Mouse (Mus musculus) liver, embryonic 11.5 days (tissue): ENCODE measurements around the gene Gstz1. TPM values are rescaled to one million over a fixed set of nuclear protein-coding genes. Genes with fewer than 3 reads are reported as not detected.
A peak's percentile ranks its signal among the peaks of the same experiment; 100 is the strongest.

ENCODE experiments used
- ATAC-seq: fragments of 200-750 bp; cut with Nextera tagmentation; replicated peaks from 2 replicates; pipeline ENCODE4 v1.8.0; 2017; ENCODE audit warnings: moderate number of reproducible peaks, mild to moderate bottlenecking, moderate TSS enrichment, moderate library complexity; ENCODE audit not compliant: low FRiP score
- DNase-seq: peaks from one replicate; pipeline ENCODE4 v3.0.0-alpha.2; 2017; ENCODE audit warnings: low spot score
- H3K27ac ChIP-seq: fragments of 300-500 bp; sonication (generic); 2 replicates; pipeline ENCODE4 v1.5.1; 2014; ENCODE audit warnings: mild to moderate bottlenecking, low read depth, low read length, control low read depth
- H3K27me3 ChIP-seq: fragments of 300-500 bp; sonication (generic); replicated peaks from 2 replicates; pipeline ENCODE4 v1.6.1; 2014; ENCODE audit warnings: low read length, mixed read lengths; ENCODE audit not compliant: control insufficient read depth, insufficient read depth
- H3K36me3 ChIP-seq: fragments of 300-500 bp; sonication (generic); 2 replicates; pipeline ENCODE4 v1.6.1; 2014; ENCODE audit warnings: mild to moderate bottlenecking, low read length, moderate library complexity, mixed read lengths; ENCODE audit not compliant: control insufficient read depth, insufficient read depth
- H3K4me1 ChIP-seq: fragments of 300-500 bp; sonication (generic); replicated peaks from 2 replicates; pipeline ENCODE4 v1.6.1; 2014; ENCODE audit warnings: low read length, mixed read lengths; ENCODE audit not compliant: control insufficient read depth, insufficient read depth
- H3K4me2 ChIP-seq: fragments of 300-500 bp; sonication (generic); 2 replicates; pipeline ENCODE4 v1.6.1; 2014; ENCODE audit warnings: mild to moderate bottlenecking, control low read depth, moderate library complexity
- H3K4me3 ChIP-seq: fragments of 300-500 bp; sonication (generic); 2 replicates; pipeline ENCODE4 v1.5.1; 2014; ENCODE audit warnings: low read depth, low read length, control low read depth
- H3K9ac ChIP-seq: fragments of 300-500 bp; sonication (generic); 2 replicates; pipeline ENCODE4 v1.6.1; 2014; ENCODE audit warnings: low read depth, low read length, control low read depth
- H3K9me3 ChIP-seq: fragments of 300-500 bp; sonication (generic); 2 replicates; pipeline ENCODE4 v1.6.1; 2016; ENCODE audit warnings: low read length, inconsistent platforms, mixed read lengths; ENCODE audit not compliant: control insufficient read depth
- WGBS: fragments of 180-500 bp; shearing (Covaris S2); extraction: QIAGEN DNeasy Blood & Tissue Kit; methylation state at CpG from one replicate; pipeline ENCODE4 v1.1.7; 2014; 5-methylcytosine and 5-hydroxymethylcytosine counted together
- polyA plus RNA-seq: library from polyadenylated mRNA; unstranded; fragments of >200 nt; fragmentation: Nextera tagmentation; extraction: Ambion mirVana; gene quantifications from 2 replicates; pipeline ENCODE4 v1.2.1, GENCODE M21; 2014

The Gstz1 gene
- polyA plus RNA-seq, result 76.2 and 79.6 TPM in 2 replicates

DNA sequence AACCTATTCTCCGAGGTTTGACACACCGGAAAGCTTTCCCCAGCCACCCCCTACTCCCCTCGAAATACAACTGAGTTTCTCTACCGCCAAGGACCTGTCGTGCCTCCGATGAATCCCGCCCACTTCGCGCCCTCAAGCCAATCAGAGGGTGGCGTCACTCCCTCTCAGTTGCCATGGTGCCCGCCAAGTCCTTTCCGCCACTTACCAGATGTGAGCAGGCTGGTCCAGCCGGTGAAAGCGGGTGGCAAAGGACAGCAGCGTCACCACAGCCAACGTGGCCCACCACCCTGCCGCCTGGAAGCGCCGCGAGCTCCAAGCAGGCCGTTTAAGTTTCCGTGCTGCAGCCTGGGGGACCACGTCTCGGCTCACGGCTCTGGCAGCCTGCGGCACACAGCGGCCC lies at the start of gene Gstz1:
Gene Gstz1, plus strand, starts transcription at position 200 of the 400 bp plus-strand sequence.
- ATAC-seq, result peak; percentile 85
- WGBS, result under 1% methylated on average over 27 of the region's 27 CpGs
- Histone ChIP-seq H3K4me2 (peak within 1 kb of the TSS; percentile 69), H3K4me1 (peaks cover 6% of the 10 kb centered on the region), H3K27ac (peak within 1 kb of the TSS; percentile 90), H3K27me3 (no peaks in the 10 kb centered on the region), H3K9me3 (0 out of 2 replicates have a peak, but pooled peaks cover 4% of the 10 kb centered on the region), H3K36me3 (peaks cover 4% of the 10 kb centered on the region), H3K4me3 (peak within 1 kb of the TSS; percentile 73), H3K9ac (peak within 1 kb of the TSS; percentile 88)
- peak; percentile 81 for DNase-seq

- Histone ChIP-seq H3K27ac (no peak overlapping the region), H3K9ac (no peak overlapping the region), H3K27me3 (peaks cover 26% of the 10 kb centered on the region), H3K4me2 (no peak overlapping the region), H3K9me3 (no peaks in the 10 kb centered on the region), H3K4me3 (no peak overlapping the region), H3K36me3 (no peaks in the 10 kb centered on the region), H3K4me1 (no peaks in the 10 kb centered on the region)
- ATAC-seq (no peak), DNase-seq (no peak)
- WGBS, result 82% methylated on average over 4 of the region's 4 CpGs
Measured at GRCm38 (mm10) chr12:87100331-87100730, 46.6 kb upstream of the Gstz1 start.

DNA sequence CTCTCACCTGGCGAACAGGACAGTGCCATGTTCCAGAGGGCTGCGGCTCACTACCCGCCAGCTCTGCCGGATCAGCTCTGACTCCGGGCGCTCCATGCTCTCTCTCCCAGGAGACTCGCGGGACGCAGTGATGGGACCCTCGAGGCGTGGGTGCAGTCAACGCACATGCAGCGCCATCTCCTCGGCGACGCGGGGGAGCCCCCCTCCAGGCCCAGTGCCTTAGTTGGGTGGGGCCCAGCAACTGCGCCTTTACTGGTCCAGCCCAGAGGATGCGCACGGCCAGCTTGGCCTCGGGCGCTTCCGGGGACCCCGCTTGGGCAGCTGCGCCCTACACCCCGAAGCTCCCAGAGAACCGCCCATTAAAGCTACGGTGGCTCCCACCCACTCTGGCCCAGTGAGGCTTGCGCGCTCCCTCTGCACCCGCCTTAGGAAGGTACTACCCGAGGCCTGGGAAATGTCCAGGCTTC lies 44.8 kb upstream of the Gstz1 start, which contains the start of gene Ngb:
Gene Ngb, minus strand, starts transcription at position 375 of the 467 bp plus-strand sequence.
- Histone ChIP-seq H3K9me3 (no peaks in the 10 kb centered on the region), H3K27ac (no peak within 1 kb of the TSS), H3K9ac (no peak within 1 kb of the TSS), H3K4me2 (peak within 1 kb of the TSS; percentile 53), H3K27me3 (peaks cover 26% of the 10 kb centered on the region), H3K36me3 (no peaks in the 10 kb centered on the region), H3K4me3 (peak within 1 kb of the TSS; percentile 9; the same call in 1 of the 2 replicates), H3K4me1 (no peaks in the 10 kb centered on the region)
- ATAC-seq (no peak), DNase-seq (no peak)
- WGBS, result 13% methylated on average over 30 of the region's 32 CpGs

DNA sequence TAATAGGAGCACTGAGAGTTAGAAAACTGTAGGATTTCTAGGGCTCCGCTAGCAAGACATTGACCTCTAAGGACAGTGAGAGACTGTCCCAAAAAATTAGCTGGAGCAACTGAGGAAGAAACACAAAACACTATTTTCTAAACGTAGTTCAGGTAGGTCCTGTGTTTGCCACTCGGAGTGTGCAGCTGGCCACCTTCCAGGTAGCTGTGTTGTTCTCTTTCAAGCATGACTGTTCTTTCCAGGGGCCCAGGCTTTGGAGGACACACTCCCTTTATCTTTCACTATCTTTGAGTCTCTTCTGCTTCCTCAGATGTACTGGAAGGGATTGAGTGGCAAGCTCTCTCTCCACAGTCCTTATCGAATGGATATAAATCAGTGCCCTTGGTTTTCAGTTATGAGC lies 43.5 kb upstream of the Gstz1 start:
- WGBS, result 82% methylated on average over 4 of the region's 4 CpGs
- H3K9me3 ChIP-seq, result no peaks in the 10 kb centered on the region

GRCm38 (mm10) chr12:87104796-87105195 lies 42.2 kb upstream of the Gstz1 start:
- ATAC-seq (no peak), DNase-seq (no peak)
- H3K36me3 ChIP-seq, result no peaks in the 10 kb centered on the region
- no peak overlapping the region for H3K27ac ChIP-seq
- H3K4me1 ChIP-seq, result no peaks in the 10 kb centered on the region
- peaks cover 26% of the 10 kb centered on the region for H3K27me3 ChIP-seq
- no peak overlapping the region for H3K4me3 ChIP-seq
- no peak overlapping the region for H3K4me2 ChIP-seq
- 67% methylated on average over 4 of the region's 4 CpGs for WGBS
- H3K9me3 ChIP-seq, result no peaks in the 10 kb centered on the region
- H3K9ac ChIP-seq, result no peak overlapping the region

More for the DNA sequence above, 43.5 kb upstream of the Gstz1 start:
- H3K4me2 ChIP-seq, result no peak overlapping the region
- no peaks in the 10 kb centered on the region for H3K4me1 ChIP-seq
- DNase-seq, result no peak
- H3K9ac ChIP-seq, result no peak overlapping the region
- peaks cover 26% of the 10 kb centered on the region for H3K27me3 ChIP-seq
- no peaks in the 10 kb centered on the region for H3K36me3 ChIP-seq
- H3K4me3 ChIP-seq, result no peak overlapping the region
- H3K27ac ChIP-seq, result no peak overlapping the region
- no peak for ATAC-seq

DNA sequence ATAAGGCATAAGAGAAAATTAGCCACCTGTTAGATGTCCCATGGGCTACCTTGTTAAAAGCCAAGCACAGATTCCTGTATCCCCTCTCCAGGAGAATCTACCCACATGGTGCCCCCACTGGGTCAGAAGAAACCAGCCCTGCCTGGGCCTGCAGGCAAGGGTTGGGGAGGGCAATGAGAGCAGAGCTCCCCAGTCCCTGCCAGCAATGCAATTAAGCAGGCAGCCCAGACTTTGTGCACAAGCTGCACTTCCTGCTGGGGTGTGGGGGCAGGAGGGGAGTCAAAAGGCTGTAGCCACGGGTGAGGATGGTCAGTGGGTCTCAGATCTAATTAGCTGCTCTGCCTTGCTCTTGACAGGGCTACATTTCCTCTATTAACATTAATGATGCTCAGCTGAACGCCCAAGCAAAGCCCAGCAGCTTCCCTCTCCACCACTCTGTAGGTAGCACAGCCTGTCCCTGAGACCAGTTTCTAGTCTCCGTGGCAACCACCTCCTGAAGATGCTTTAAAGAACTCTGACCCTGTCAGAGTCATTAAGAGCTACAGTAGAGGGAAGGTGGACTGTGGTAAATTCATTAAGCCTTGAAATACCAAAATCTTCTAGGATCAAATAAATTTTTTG lies 39.5 kb upstream of the Gstz1 start:
- Histone ChIP-seq H3K4me3 (no peak overlapping the region), H3K4me1 (no peaks in the 10 kb centered on the region), H3K36me3 (no peaks in the 10 kb centered on the region), H3K27me3 (peaks cover 6% of the 10 kb centered on the region), H3K27ac (no peak overlapping the region), H3K4me2 (no peak overlapping the region), H3K9ac (no peak overlapping the region), H3K9me3 (no peaks in the 10 kb centered on the region)
- DNase-seq, result no peak
- ATAC-seq, result no peak
- 50% methylated on average over 3 of the region's 3 CpGs for WGBS

DNA sequence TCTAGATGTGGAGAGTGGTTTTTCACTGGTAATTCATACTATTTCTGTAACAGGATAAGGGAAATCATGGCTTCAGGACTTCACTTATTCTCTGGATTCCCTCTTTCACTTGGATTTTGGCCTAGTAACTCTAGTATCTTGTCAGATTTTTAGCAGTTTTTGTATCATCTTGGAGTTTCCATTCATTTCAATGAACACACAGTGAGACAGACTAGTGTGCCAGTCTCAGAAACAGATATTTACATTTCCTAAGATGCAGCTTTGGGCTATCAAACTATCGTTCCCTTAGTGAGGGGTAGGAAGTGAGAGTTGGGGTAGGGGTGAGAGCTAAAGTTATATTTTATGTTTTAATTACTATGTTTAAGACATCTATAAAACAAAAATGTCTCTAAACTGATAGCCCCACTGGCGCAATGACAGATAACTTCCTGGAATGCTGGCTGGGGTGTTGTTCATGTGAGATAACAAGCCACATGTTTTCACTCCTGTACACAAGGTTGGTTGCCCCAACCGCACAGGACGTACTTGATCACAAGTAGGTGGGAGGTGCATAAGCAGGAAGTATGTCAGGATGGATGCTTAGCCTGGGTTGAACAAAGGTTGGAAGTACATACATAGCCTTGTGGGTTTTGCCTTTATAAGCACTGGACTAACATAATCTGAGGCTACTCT lies 24.9 kb upstream of the Gstz1 start:
- no peak overlapping the region for H3K27ac ChIP-seq
- DNase-seq (no peak), ATAC-seq (peak; percentile 92)
- H3K9ac ChIP-seq, result no peak overlapping the region
- H3K36me3 ChIP-seq, result peaks cover 15% of the 10 kb centered on the region
- H3K4me2 ChIP-seq, result no peak overlapping the region
- H3K9me3 ChIP-seq, result no peaks in the 10 kb centered on the region
- H3K27me3 ChIP-seq, result no peaks in the 10 kb centered on the region
- H3K4me1 ChIP-seq, result no peaks in the 10 kb centered on the region
- 59% methylated on average over 4 of the region's 4 CpGs for WGBS
- no peak overlapping the region for H3K4me3 ChIP-seq

DNA sequence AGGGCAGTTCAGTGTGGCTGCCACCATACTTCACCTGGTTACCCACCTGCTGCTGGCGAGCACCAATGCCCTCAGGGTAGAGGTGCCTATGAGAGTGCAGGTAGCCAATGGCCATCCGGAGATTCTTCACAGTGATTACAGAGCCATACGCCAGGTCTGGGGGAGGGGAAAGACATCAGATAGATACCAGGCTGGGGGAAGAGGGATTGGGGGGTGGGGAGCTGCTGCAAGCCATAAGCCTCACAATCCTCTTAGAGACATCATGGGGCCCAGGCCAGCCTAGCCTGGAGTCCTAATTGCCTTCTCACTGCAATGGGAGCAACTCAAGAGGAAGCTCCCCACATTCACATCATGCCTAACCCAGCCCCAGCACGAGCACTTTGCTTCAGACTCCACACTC lies 19.7 kb upstream of the Gstz1 start:
- Histone ChIP-seq H3K27me3 (no peaks in the 10 kb centered on the region), H3K9me3 (no peaks in the 10 kb centered on the region), H3K4me2 (no peak overlapping the region), H3K27ac (no peak overlapping the region), H3K4me3 (no peak overlapping the region), H3K4me1 (peaks cover 7% of the 10 kb centered on the region), H3K9ac (no peak overlapping the region), H3K36me3 (peaks cover 9% of the 10 kb centered on the region; the same call in 1 of the 2 replicates)
- WGBS, result 71% methylated on average over 4 of the region's 4 CpGs
- DNase-seq (no peak), ATAC-seq (no peak)
